In the genomic region with DNA sequence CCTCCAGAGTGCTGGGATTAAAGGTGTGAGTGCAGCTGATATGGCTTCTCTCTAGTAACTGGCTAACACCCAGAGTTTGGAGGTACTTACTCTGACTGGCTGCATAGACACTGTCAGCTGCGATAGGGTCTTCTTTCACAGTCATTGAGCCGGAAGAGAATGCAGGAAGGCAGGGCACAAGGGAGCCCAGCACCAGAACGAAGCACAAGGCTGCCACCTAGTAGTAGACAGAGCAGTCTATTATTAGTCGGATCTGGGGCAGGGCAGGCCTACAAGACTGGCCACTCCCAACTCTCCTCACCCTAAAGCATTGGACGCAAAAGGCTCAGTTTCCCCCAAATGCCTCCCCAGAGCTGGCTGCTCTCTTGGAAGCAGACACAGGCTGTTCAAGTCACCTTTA, we compare ENCODE assay signal across 10 mouse cellular contexts. TPM values are rescaled to one million over a fixed set of nuclear protein-coding genes. Genes with fewer than 3 reads are reported as not detected.
DNase-seq lines count a peak whose midpoint lies in the region; ATAC-seq lines count a peak whose summit lies in the region.
"Had no signal": no experiment of that assay in that cellular context is flagged by ENCODE, and none has a peak within 500 bp of the region (broad histone marks: within the 10 kb centered on the region; RNA-seq: fewer than 3 reads in every experiment).

No protein-coding gene starts in this region.

- H3K9me3 ChIP-seq in neural tube, embryonic 13.5 days: no peaks in the 10 kb centered on the region

- DNase-seq in heart, adult 11 months: peak; percentile 93
- DNase-seq in heart, postnatal 25 days (ENCODE audit: low spot score): no peak
- peak; percentile 73 for DNase-seq in CD4-positive, CD25-positive, alpha-beta regulatory T cell, adult 2 months (ENCODE audit: low read depth, low spot score)
- DNase-seq in embryo, embryonic 9.5 days (ENCODE audit: extremely low spot score): peak; percentile 54
- DNase-seq in kidney, postnatal 14 days: peak; percentile 46
- DNase-seq in adrenal gland, postnatal 25 days: no peak

- no peaks in the 10 kb centered on the region for H3K27me3 ChIP-seq in neural tube, embryonic 13.5 days

- no peaks in the 10 kb centered on the region for H3K36me3 ChIP-seq in neural tube, embryonic 13.5 days

- peak; percentile 33; the same call in 1 of the 2 replicates for ATAC-seq in neural tube, embryonic 13.5 days (ENCODE audit: low read depth)
- no peak for ATAC-seq in activated CD4-positive, CD25-positive, alpha-beta regulatory T cell, adult 4 months

- no peak overlapping the region for H3K4me3 ChIP-seq in neural tube, embryonic 13.5 days
- H3K4me3 ChIP-seq: myocyte had no signal

- no peak overlapping the region for H3K4me2 ChIP-seq in neural tube, embryonic 13.5 days

- WGBS in neural tube, embryonic 13.5 days: 3% methylated on average over 5 of the region's 5 CpGs

- H3K9ac ChIP-seq in neural tube, embryonic 13.5 days: no peak overlapping the region

- no peak overlapping the region for H3K27ac ChIP-seq in neural tube, embryonic 13.5 days (replicated peaks)

- H3K4me1 ChIP-seq in neural tube, embryonic 13.5 days (replicated peaks): peaks cover 21% of the 10 kb centered on the region

- intact Hi-C loops in heart, postnatal 25 days (cut with DNase I): loop anchor here (1.0 to 10.0 kb wide), 6 partner anchors 21 to 451 kb away; a partner anchor contains a TSS

RNA-seq across cellular contexts. Expression of a gene that starts 10.4 kb away (rescaled TPM):
- total RNA-seq in heart, postnatal 25 days (2021): 10 to 100 TPM; 37.7 to 46.9 TPM
- 35.7 and 38.8 TPM in 2 replicates for polyA plus RNA-seq in neural tube, embryonic 13.5 days (2015; fragmentation: Nextera tagmentation; extraction: Ambion mirVana)
- 100 to 1,000 TPM in 1 of 2 experiments, 10 to 100 TPM in 1; 98.3 to 132 TPM for polyA plus RNA-seq in activated CD4-positive, CD25-positive, alpha-beta regulatory T cell, adult 4 months (2017; shearing (Covaris generic))
- total RNA-seq in adrenal gland, postnatal 25 days (2021): 42.2 and 61.5 TPM in 2 replicates

RNA-seq across cellular contexts. Expression of a gene that starts 38.2 kb away (rescaled TPM):
- 1 to 10 TPM; 4.5 to 6.8 TPM for total RNA-seq in heart, postnatal 25 days (2021)
- polyA plus RNA-seq in neural tube, embryonic 13.5 days (2015; fragmentation: Nextera tagmentation; extraction: Ambion mirVana): 3.3 and 3.7 TPM in 2 replicates
- 1 to 10 TPM in 1 of 2 experiments, under 1 TPM in 1; 0.59 to 1.1 TPM for polyA plus RNA-seq in activated CD4-positive, CD25-positive, alpha-beta regulatory T cell, adult 4 months (2017; shearing (Covaris generic))
- total RNA-seq in adrenal gland, postnatal 25 days (2021): 4.3 and 8.4 TPM in 2 replicates

RNA-seq across cellular contexts. Expression of a gene that starts 40.6 kb away (rescaled TPM):
- not detected for total RNA-seq in heart, postnatal 25 days (2021)
- 0.22 TPM in 1 of 2 replicates, not detected in the other for polyA plus RNA-seq in neural tube, embryonic 13.5 days (2015; fragmentation: Nextera tagmentation; extraction: Ambion mirVana)
- 1 to 10 TPM; 1.6 to 2.4 TPM for polyA plus RNA-seq in activated CD4-positive, CD25-positive, alpha-beta regulatory T cell, adult 4 months (2017; shearing (Covaris generic))
- not detected in 2 replicates for total RNA-seq in adrenal gland, postnatal 25 days (2021)
- total RNA-seq: heart, adult 18-20 months had no signal

RNA-seq across cellular contexts. Expression of a gene that starts 54.0 kb away (rescaled TPM):
- total RNA-seq in heart, postnatal 25 days (2021): 1 to 10 TPM; 4.4 TPM
- 289 and 336 TPM in 2 replicates for polyA plus RNA-seq in neural tube, embryonic 13.5 days (2015; fragmentation: Nextera tagmentation; extraction: Ambion mirVana)
- 1 to 10 TPM; 1.2 to 2.0 TPM for polyA plus RNA-seq in activated CD4-positive, CD25-positive, alpha-beta regulatory T cell, adult 4 months (2017; shearing (Covaris generic))
- 3.5 and 5.8 TPM in 2 replicates for total RNA-seq in adrenal gland, postnatal 25 days (2021)

RNA-seq across cellular contexts. Expression of a gene that starts 59.0 kb away (rescaled TPM):
- total RNA-seq in heart, postnatal 25 days (2021): not detected
- polyA plus RNA-seq in neural tube, embryonic 13.5 days (2015; fragmentation: Nextera tagmentation; extraction: Ambion mirVana): 1.2 and 1.5 TPM in 2 replicates
- 1 to 10 TPM in 1 of 2 experiments, under 1 TPM in 1; 0.54 to 1.2 TPM for polyA plus RNA-seq in activated CD4-positive, CD25-positive, alpha-beta regulatory T cell, adult 4 months (2017; shearing (Covaris generic))
- total RNA-seq in adrenal gland, postnatal 25 days (2021): 0.94 and 1.7 TPM in 2 replicates
- total RNA-seq: heart, adult 18-20 months had no signal

Comparison
In these comparisons a context has a peak if more than half of its experiments do, and no peak if none do; other contexts are left out.
1. DNase-seq: peak in heart, adult 11 months (single experiment), CD4-positive, CD25-positive, alpha-beta regulatory T cell, adult 2 months (single experiment), embryo, embryonic 9.5 days (single experiment) and kidney, postnatal 14 days (single experiment); none in heart, postnatal 25 days (single experiment) and adrenal gland, postnatal 25 days (single experiment).